Mouse (Mus musculus) mesoderm, embryonic 11.5 days (tissue): ENCODE results near the gene Foxo3.

ENCODE experiments used
- DNase-seq: peaks from one replicate; pipeline ENCODE4 v3.0.0-alpha.2; 2012; ENCODE audit warnings: low read depth, low spot score

Gene Foxo3

DNA sequence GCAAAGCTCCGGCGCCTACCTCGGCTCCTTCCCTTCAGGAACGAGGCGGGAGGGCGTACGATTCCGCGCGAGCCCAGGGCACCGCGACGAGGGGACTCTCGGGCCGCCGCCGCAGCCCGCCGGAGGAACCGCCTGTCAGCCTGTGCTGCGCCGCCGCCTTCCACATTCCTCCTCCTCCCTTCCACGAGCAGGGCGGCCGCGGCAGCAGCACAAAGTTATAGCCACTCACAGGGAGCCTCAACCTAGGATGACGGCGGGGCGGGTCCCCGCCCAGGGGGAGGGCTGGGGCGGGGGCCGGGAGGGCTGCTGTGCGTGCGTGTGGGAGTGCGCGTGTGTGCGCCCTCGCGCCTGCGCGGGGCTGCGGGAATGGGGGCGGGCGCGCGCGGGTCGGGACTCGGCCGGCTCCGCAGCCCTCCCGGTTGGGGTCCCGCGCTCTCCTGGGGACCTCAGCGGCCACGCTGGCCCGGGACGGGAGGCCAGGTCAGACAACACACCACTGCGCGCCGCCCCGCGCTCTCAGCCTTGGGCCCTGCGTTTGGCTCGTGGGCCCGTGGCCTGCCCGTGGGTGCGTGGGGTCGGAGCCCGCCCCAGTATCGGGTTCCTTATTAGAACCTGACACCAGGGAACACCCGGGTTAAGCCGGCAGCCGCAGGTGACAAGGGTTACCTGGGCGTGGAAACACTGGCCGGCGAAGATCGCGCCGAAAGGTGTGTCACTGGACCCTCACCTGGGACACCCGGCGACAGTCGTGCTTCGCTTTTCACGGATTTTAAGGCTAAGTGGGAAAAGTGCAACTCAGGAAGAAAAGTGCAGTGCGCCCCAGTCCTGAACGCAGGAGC lies at the start of gene Foxo3:
Foxo3 (minus strand) TSS at position 249 of the 839 bp plus-strand sequence.
- DNase-seq, result peak; percentile 90

DNA sequence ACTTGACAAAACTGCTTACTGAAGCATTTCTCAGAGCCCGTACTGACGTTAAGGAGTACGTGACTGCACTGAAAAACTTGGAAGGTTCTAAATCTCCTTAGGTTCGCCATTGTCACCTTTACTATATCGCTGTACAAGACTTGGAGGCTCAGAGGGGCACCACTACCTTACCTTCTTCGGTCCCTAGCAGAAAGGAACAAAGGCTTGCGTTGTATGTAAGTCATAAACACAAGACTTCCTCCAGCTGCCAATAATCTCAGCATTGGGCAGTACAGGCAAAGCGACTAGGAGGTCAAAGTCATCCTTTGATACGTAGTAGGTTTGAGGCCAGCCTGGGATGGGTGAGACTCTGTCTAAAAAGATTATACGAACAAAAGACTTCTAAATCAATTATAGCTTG lies 48.8 kb upstream of the Foxo3 start:
- DNase-seq, result no peak

DNA sequence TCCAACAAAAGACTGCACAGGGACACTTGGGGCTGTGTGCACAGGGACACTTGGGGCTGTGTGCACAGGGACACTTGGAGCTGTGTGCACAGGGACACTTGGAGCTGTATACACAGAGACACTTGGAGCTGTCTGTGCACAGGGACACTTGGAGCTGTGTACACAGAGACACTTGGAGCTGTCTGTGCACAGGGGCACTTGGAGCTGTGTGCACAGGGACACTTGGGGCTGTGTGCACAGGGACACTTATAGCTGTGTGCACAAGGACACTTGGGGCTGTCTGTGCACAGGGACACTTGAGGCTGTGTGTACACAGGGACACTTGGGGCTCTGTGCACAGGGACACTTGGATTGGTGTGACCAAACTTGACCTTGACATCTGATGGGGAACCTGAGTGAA lies 47.4 kb upstream of the Foxo3 start:
- DNase-seq, result no peak

DNA sequence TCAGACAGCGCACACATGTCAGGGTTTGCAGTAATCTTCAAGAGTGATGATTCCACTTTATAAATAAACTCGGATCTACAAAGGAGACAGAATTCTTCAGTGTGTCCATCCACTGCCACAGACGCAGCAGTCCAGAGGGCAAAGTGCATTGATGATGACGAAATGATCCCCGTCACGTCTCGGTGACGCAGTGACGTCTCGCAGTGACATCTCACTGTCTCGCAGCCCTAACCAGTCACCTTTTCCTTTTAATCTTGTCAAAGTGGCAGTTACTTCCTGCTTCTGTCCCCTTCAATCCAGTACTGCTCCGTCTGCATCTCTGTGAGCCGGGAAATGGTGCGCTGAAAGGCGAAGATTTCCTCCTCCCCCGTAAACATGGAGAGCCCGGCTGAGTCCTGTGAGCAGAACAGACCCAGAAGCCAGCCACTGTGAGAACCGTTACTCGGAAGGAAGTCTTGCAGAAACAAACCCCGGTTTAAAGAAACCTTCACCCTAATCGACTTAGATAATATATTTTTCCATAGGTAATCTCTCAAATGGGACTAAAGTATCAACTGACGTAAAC lies 36.7 kb upstream of the Foxo3 start:
- no peak for DNase-seq

DNA sequence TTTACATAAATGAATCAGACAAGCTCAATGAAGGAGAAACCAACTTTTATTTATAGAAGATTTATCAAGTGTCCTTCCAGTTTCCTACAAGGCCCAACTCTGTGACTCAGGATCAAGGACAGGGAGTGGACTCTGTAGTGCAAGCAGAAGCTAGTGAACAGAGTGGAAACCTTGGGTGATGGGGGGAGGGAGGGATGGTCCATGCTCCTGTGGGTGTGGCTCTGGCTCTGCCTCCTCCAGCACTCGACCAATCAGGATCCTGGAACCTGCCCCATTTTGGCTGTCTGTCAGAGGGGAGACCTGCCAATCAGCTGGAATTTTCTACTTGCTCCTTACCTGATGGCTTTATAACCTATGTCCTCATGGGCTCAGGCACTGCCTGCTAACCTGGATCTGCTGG lies 36.0 kb upstream of the Foxo3 start:
- no peak for DNase-seq

DNA sequence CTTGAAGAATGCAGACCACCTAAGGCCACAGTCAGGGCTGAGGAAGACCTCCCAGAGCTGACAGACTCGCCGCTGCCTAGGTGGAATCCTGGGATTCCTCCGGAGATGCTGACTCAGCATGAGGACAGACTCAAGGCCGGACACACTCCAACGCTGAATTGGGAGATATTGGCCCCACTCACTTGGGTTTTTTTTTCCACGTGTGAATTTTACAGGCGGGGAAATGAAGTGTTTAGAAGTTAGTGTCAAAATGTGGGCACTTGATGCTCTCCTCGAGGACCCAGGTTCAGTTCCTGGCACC lies 32.1 kb upstream of the Foxo3 start:
- DNase-seq, result peak; percentile 31

DNA sequence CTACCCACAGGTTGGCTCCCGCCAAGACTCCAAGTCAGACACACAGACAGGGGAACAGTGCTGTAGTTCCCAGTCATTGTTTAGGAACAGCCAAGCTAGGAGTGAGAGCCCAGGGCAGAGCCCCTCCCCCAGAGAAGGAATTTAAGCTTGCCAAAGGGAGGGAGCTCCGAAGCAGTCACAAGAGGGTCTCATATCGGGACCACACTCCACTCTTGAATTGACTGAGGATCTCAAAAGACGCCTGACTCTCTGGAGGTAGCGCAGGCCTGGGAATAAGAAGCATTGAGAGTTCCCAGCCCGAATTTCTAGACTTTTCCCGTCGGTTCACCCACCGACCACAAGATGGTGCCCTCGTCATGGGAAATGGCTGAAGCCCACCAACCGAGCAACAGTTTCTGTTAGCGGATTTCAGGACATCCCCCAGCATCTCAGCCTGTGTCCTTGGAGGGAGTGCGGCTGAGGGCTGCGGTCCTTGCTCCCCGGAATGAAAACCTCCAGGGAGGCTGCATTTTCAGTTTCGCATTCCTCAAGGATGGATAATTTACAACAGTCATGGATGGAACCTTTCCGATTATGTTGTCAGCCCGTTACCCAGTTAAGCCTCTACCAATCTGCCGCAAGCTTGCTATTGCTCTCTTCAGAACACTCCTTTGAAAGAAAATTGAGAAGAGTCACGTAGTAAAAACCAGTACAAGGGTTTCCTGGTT lies 31.6 kb upstream of the Foxo3 start:
- DNase-seq, result peak; percentile 86

DNA sequence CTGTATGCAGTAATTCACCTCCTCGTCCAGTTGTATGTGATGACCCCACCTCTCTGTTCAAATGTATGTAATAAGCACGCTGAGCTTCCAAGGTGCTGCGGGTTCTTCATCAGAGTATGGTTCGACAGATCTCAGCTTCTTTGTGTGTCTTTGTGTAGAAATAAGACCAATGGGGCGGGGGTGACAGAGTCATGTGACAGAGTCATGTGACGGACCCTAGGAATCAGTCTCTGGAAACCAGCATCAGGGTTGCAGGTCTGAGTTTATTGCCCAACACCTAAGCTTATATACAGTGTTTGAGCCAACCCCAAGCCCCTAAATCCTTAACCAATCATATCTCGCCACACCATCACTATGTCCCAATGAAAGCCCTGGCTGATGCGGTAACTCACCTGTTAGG lies 29.9 kb upstream of the Foxo3 start:
- DNase-seq, result no peak

DNA sequence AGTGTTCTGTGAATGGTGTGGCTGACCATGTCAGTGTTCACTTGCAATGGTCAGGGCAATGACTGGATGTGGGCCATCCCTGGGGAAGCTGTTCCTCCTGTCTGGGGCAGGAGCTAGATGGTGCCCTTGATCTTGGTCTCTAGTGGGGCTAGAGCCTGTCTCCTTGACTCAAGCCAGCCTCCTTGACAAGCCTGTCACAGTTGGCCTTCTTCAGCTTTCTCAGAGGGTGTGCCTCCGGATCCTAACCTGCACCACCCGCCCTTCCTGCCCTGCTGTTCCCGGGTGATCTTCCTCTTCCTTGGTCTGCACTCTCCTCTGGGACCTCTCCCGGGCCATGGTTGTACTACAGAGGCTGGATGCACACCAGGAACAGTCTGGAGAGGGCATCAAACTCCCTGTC lies 24.2 kb upstream of the Foxo3 start:
- no peak for DNase-seq

DNA sequence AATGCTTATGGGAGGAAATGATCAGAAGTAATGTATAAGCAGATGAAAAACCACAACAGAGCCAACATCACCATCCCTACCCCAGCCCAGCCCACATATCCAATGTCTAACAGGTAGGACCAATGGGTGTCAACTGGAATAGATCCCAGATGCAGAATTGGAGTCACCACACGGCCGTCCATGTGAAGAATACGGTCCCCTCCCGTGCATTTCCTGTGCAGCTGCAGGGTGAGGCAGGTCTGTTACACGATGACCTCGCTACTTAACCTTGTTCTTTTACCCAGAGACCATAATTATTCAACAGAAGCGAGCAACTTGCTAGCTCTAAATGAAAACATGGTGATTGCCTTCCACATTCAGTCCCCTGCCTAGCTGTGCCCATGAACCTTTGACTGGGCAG lies 23.4 kb upstream of the Foxo3 start:
- DNase-seq, result no peak

DNA sequence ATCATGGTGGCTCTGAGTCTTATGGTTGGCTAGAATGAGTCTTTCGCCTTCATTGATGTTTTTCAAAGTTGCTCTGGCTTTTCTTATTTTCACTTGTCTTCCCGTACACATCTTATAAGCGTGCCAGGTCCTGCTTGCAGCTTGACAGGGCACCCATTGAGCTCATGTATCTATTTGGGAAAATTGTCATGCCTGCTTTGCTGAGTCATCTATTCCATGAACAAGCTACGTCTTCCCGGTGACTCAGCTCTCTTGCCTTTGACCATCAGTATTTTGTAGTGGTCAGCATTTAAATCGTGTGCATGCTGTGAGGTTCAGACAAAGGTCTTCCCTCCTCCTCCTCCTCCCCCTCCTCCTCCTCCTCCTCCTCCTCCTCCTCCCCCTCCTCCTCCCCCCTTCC lies 22.9 kb upstream of the Foxo3 start:
- no peak for DNase-seq

DNA sequence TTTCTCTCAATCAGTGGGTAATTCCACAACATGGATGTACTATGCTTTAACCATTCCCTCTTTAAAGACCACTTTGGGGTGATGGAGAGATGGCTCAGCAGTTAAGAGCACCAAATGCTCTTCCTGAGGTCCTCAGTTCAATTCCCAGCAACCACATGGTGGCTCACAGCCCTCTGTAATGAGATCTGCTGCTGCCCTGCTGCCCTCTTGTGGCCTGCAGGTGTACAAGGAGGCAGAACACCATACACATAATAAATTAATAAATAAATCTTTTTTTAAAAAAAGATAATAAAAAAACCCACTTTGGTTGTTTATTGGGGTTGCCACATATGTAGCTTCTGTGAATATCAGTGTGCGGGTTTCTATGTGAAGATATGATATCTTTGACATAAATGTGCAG lies 21.4 kb upstream of the Foxo3 start:
- DNase-seq, result no peak

DNA sequence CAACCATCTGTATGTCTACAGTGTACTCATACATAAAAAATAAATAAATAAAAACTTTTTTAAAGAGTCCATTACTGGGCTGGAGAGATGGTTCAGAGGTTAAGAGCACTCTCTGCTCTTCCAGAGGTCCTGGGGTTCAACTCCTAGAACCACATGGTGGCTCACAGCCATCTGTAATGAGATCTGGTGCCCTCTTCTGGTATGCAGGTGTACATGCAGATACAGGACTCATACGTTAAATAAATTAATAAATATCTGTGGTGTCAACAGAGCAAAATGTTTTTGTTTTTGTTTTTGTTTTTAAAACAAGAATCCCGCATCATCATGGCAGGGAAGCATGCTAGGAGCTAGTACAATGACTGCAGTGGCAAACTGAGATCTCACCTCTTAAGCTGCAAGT lies 20.6 kb upstream of the Foxo3 start:
- no peak for DNase-seq

DNA sequence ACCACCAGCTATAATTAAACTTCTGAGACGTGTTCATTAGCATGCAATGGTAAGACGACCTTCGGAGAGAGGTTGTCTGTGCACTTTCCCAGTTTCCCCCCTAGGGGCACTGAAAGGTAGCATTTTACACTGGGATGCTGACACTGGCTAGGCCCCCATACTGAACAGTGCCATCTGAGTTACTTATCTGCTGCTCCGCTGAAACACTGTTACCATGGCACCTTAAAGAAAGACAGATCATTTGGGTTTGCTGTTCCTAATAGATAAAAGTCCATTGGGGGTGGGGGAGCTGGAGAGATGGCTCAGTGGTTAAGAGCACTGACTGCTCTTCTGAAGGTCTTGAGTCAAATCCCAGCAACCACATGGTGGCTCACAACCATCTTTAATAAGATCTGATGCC lies 20.0 kb upstream of the Foxo3 start:
- DNase-seq, result no peak

DNA sequence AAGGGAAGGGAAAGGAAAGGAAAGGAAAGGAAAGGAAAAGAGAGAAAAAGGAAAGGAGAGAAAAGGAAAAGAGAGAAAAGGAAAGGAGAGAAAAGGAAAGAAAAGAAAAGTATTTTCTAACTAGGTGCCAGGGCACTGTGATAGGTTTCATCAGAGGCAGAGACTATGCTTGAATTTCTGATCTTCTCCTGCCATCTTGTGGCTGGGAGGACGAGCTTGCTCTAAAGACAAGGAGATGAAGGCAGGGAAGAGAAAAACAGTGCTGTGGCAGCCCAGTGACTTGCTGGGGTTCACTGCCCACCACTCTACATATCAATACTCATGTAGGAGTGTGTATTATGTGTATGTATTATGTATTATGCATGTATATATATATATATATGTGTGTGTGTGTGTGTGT lies 18.5 kb upstream of the Foxo3 start:
- DNase-seq, result peak; percentile 62

DNA sequence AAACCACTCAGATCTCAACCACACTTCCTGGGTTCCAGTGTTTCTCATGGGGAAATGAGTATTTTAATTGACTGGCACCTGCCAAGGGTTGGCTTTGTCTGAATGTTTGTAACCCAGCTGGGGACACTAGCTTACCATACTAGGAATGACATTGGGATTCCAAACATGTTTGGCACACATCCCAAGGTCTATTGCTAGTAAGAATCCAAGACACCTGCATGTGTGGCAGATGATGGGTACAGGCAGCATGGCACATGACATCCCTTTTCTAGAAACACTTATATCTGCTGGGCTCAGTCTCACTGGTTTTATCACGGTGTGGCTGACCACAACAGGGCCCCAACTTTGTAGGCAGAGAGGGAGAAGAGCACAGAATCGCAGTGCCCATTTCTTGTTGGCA lies 17.8 kb upstream of the Foxo3 start:
- no peak for DNase-seq

DNA sequence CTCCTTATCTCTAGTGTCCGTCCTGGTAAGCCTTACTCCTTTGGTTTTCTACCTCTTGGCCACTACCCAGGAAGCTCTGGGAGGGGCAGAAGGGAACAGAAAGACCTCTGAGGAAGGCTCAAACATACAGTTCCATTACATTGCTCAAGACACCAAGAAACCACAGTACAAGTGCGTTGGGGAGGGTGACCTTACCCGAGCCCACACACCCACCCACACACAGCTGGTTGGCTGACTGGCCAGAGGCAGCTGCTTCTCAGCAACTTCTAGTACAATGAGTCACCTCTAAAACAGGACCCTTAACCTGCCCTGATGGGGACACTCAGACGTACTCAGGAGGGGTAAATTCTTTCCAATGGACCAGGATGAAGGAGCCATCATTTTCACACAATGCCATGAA lies 17.3 kb upstream of the Foxo3 start:
- no peak for DNase-seq

DNA sequence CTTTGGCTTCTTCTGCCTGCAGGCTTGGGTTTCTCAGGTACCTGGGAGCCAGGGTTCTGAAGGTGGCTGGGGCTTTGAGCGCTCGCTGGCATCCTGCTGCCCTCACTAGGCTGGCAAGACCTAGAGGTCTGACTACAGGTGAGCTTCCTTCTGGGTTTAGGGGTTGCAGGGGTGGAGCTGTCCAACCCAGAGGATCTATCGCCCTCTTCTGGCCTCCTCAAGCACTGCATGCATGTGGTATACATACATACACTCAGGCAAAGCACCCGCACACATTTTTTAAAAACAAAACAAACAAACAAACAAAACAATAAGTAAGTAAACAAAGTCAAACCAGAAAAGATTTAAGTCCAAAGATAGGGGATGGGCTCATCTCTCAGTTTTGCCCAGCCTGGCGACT lies 14.8 kb upstream of the Foxo3 start:
- DNase-seq, result peak; percentile 54

DNA sequence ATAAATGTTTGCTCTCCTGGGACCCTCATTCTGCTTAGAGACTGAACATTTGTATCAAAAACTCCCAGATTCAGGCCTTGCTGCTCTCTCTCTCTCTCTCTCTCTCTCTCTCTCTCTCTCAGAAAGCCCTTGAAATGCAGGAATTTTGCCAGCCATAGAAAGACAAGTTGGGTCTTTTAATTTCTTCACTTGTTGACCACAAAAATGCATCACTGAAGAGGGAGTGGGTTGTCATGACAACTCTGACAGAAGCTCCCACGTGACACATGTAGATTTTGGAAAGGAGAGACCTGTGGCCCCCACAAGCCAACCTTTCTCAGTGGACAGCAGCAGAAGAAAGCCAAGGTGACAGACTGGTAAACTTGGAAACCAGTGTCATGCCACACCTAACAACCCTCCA lies 11.1 kb upstream of the Foxo3 start:
- no peak for DNase-seq

DNA sequence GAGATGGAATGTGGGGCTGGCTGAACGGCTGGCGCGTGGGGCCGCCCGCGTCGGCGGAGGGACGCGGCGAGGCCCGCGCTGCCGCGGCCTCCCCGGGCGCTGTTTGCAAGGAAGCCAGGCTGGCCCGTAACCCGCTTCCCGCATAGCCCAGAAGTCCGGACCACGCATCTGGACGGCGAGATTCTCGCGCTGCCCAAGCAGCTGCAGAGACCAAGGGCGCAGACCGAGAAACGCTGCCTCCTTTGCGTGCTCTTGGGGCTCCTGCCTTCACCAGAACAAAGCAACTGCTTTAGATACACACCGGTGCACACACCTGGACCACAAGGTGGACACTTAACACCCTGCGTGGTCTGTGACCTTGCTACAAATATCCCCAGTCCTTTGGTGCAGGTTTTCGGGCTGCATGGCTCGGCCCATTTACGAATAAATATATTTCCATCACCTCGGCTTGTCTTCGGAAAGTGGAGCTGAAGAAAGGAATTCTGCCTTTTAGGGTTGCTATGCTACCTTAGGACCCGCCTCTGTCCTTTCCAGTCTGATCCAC lies 1.8 kb upstream of the Foxo3 start:
- peak; percentile 31 for DNase-seq

DNA sequence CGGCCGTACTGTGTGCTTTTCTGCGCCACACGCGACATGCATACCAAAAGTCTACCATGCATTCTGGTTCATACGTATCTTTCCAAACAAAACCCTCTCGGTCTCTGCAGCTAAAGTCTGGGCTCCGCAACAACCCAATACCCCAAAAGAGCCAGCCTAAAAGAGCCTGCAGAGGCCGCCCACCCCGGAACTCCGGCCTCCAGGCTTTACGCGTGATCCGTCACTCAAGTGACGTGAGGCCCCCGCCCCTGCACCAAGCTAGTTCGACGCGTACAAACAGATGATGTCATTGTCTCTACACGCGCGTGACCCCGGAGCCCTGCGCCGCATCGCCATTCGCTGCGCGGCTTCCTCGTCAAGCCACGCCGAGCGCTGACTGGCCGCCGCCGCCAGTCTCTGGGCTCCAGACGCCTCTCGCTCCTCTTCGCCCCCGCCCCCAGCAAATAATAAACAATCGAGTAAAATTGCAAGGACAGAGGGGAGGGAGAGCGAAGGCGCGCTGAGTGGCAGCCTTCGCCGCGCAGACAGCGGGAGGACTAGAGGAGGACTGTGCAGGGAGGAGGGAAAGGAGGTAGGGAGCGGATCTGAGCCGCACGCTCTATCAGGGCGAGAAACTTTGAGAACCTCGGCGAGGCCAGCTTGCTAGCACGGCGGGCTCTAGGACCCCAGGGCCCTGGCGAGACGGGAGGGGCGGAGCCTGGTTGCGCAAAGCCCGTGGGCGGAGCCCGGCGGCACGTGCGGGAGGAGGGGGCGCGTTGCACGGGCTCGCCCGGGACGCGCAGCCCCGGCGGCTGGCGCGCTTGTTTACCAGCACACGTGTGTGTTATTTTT lies 1.1 kb upstream of the Foxo3 start:
- peak; percentile 99 for DNase-seq
